23 mouse cellular contexts compared by ENCODE assay signal in genomic region chr13:99114565-99114964, GRCm38 (mm10).
DNase-seq lines count a peak whose midpoint lies in the region; ATAC-seq lines count a peak whose summit lies in the region.
"Had no signal": no experiment of that assay in that cellular context is flagged by ENCODE, and none has a peak within 500 bp of the region (broad histone marks: within the 10 kb centered on the region; RNA-seq: fewer than 3 reads in every experiment).

No protein-coding gene starts in this region.

- no peak overlapping the region for H3K27ac ChIP-seq in intestine, embryonic 15.5 days
- H3K27ac ChIP-seq: embryonic facial prominence, embryonic 13.5 days; forebrain, embryonic 12.5 days; hindbrain, embryonic 14.5 days; limb, embryonic 15.5 days had no signal

- no peaks in the 10 kb centered on the region for H3K9me3 ChIP-seq in intestine, embryonic 15.5 days
- H3K9me3 ChIP-seq: embryonic facial prominence, embryonic 13.5 days; forebrain, embryonic 12.5 days; limb, embryonic 15.5 days had no signal

- no peaks in the 10 kb centered on the region for H3K4me1 ChIP-seq in intestine, embryonic 15.5 days (replicated peaks)
- H3K4me1 ChIP-seq: embryonic facial prominence, embryonic 13.5 days; forebrain, embryonic 12.5 days; limb, embryonic 15.5 days had no signal

- H3K4me3 ChIP-seq in intestine, embryonic 15.5 days (replicated peaks), result no peak overlapping the region
- H3K4me3 ChIP-seq: embryonic facial prominence, embryonic 13.5 days; erythroblast, embryonic 14.5 days; forebrain, embryonic 12.5 days; limb, embryonic 15.5 days had no signal

- 43% methylated on average over 3 of the region's 3 CpGs for WGBS in intestine, embryonic 15.5 days

- H3K4me2 ChIP-seq in intestine, embryonic 15.5 days (replicated peaks), result no peak overlapping the region
- H3K4me2 ChIP-seq: embryonic facial prominence, embryonic 13.5 days; forebrain, embryonic 12.5 days; hindbrain, embryonic 14.5 days; limb, embryonic 15.5 days had no signal

- H3K36me3 ChIP-seq in intestine, embryonic 15.5 days, result no peaks in the 10 kb centered on the region
- H3K36me3 ChIP-seq: embryonic facial prominence, embryonic 13.5 days; forebrain, embryonic 12.5 days; limb, embryonic 15.5 days had no signal

- intact Hi-C loops in heart, postnatal 36 days (cut with DNase I), result no loop called here
- intact Hi-C loops in heart, postnatal 14 days (cut with DNase I), result no loop called here

- ATAC-seq in intestine, embryonic 15.5 days, result peak; percentile 55; the same call in 1 of the 2 replicates
- ATAC-seq: activated CD4-positive, CD25-positive, alpha-beta regulatory T cell, adult 4 months; inflammation-experienced regulatory T-cells, adult 6 months had no signal

- no peak overlapping the region for H3K9ac ChIP-seq in intestine, embryonic 15.5 days
- H3K9ac ChIP-seq: embryonic facial prominence, embryonic 13.5 days; forebrain, embryonic 12.5 days; hindbrain, embryonic 14.5 days; limb, embryonic 15.5 days had no signal

- DNase-seq in heart, adult 11 months, result peak; percentile 89
- DNase-seq in heart, postnatal 36 days, result no peak
- peak; percentile 43 for DNase-seq in heart, postnatal 4 days
- no peak for DNase-seq in heart, postnatal 14 days
- peak; percentile 62 to 74 for DNase-seq in kidney, postnatal 36 days
- DNase-seq in kidney, adult 11 months, result no peak
- DNase-seq in frontal cortex, postnatal 10 days (ENCODE audit: low spot score in 2 of 2), result no peak
- DNase-seq: adrenal gland, postnatal 14 days; cerebellum, adult 2 months; cerebellum, postnatal 25 days; embryo, embryonic 11 days; left cerebral cortex, postnatal 4 days; lung, adult 18-20 months; midbrain, embryonic 14.5 days; thymus, postnatal 14 days had no signal

- no peaks in the 10 kb centered on the region for H3K27me3 ChIP-seq in intestine, embryonic 15.5 days (replicated peaks)
- H3K27me3 ChIP-seq: embryonic facial prominence, embryonic 13.5 days; forebrain, embryonic 12.5 days; limb, embryonic 15.5 days had no signal

Comparison
In these comparisons a context has a peak if more than half of its experiments do, and no peak if none do; other contexts are left out.
1. DNase-seq: peak in heart, adult 11 months (single experiment), heart, postnatal 4 days (single experiment) and kidney, postnatal 36 days (2 of 2); none in heart, postnatal 36 days (0 of 2), heart, postnatal 14 days (0 of 2), kidney, adult 11 months (single experiment) and frontal cortex, postnatal 10 days (0 of 2).